Mouse (Mus musculus) embryonic facial prominence, embryonic 10.5 days (tissue): ENCODE data around the gene Gm3250. TPM values are rescaled to one million over a fixed set of nuclear protein-coding genes. Genes with fewer than 3 reads are reported as not detected.
"Not testable (repeated sequence)": the region's sequence is repeated elsewhere in the genome, so short reads cannot be mapped to it uniquely, and the experiment has no call there.

Experiments used
- DNase-seq: peaks from one replicate; pipeline ENCODE4 v3.0.0-alpha.2; 2017; ENCODE audit warnings: low spot score
- H3K27ac ChIP-seq: fragments of 300-500 bp; sonication (generic); replicated peaks from 2 replicates; pipeline ENCODE4 v1.5.1; 2016; ENCODE audit warnings: mild to moderate bottlenecking
- H3K27me3 ChIP-seq: fragments of 300-500 bp; sonication (generic); replicated peaks from 2 replicates; pipeline ENCODE4 v1.6.1; 2016; ENCODE audit warnings: low read depth, mild to moderate bottlenecking; ENCODE audit not compliant: poor library complexity, severe bottlenecking
- H3K36me3 ChIP-seq: fragments of 300-500 bp; sonication (generic); replicated peaks from 2 replicates; pipeline ENCODE4 v1.6.1; 2016; ENCODE audit warnings: mild to moderate bottlenecking, moderate library complexity
- H3K4me1 ChIP-seq: fragments of 300-500 bp; sonication (generic); 2 replicates; pipeline ENCODE4 v1.6.1; 2016
- H3K4me3 ChIP-seq: fragments of 300-500 bp; sonication (generic); 2 replicates; pipeline ENCODE4 v1.5.1; 2016; ENCODE audit warnings: mild to moderate bottlenecking, moderate library complexity
- H3K9me3 ChIP-seq: fragments of 300-500 bp; sonication (generic); 2 replicates; pipeline ENCODE4 v1.6.1; 2016; ENCODE audit warnings: mild to moderate bottlenecking
- WGBS: fragments of 180-500 bp; shearing (Covaris S2); methylation state at CpG from one replicate; pipeline ENCODE4 v1.1.7; 2016; 5-methylcytosine and 5-hydroxymethylcytosine counted together
- polyA plus RNA-seq: library from polyadenylated mRNA; unstranded; fragments of >200 nt; fragmentation: Nextera tagmentation; extraction: Ambion mirVana; gene quantifications from 2 replicates; pipeline ENCODE4 v1.2.1, GENCODE M21; 2016

Gene Gm3250
- polyA plus RNA-seq, 1 experiment from 2014 or later, result not detected

DNA sequence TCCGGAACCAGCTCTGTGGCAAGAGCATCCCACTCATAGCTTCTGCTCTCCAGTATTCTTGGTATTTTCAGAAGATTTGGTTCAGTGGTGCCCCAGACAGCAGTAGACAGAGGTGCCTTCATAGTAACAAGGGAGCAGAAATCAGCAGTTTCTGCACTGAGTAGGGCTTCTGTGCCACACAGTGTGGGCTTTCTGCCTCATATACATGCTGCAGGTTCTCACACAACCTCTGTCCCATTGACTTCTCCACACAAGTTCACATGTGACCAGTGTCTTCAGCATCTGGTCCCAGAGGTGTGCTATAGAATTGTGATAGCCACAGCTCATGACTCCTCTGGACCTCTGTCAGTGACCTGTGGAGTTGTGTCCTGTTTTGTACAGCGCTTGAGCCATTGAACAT lies 6.3 kb upstream of the Gm3250 start:
- no peak for DNase-seq
- H3K27ac ChIP-seq, result no peak overlapping the region
- H3K36me3 ChIP-seq, result no peaks in the 10 kb centered on the region
- WGBS, result 81% methylated on average over 2 of the region's 2 CpGs
- H3K9me3 ChIP-seq, result no peaks in the 10 kb centered on the region
- H3K4me3 ChIP-seq, result no peak overlapping the region
- no peaks in the 10 kb centered on the region for H3K27me3 ChIP-seq
- 0 out of 2 replicates have a peak, but pooled peaks cover 4% of the 10 kb centered on the region for H3K4me1 ChIP-seq

DNA sequence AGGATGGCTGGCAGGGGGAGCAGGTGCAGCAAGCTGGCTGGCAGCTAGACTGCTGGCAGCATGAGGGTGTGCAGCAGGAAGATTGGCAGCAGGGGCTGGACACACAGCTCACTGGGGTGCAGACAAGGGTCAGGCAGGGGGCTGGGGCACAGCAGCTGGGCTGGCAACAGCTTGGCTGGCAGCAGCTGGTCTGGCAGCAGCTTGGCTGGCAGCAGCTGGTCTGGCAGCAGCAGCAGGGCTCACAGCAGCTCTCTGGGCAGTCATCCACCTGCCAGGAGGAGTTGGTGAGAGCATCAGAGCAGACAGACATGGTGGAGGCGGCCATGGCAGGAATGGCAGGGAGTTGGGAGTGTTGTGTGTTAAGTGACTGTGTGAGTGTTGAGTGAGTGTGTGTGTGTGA lies 5.5 kb upstream of the Gm3250 start, which contains the start of gene Gm7137:
Gene Gm7137, minus strand, starts transcription at position 325 of the 400 bp plus-strand sequence.
- WGBS, result 61% methylated on average over 1 of the region's 1 CpGs
- H3K4me1 ChIP-seq, result not testable (repeated sequence)

DNA sequence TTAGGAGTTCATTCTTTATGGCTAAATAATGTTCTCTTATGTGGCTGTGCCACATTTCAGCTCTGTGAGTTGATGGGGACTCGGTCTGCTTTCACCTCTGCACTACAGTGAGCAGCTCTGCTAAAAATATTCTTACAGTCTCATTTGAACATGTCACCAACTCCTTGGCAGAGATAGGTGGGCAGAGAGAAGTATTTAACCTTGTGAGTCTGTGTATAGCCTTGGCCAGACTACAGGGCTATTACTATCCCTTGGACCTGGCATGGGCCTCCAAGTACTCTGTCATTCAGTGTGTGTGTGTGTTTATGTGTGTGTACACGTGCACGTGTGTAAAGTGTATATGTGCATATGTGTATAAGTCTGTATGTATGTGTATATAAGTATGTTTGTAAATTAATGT lies 1.1 kb upstream of the Gm3250 start:
- WGBS, result 96% methylated on average over 3 of the region's 3 CpGs
- H3K4me3 ChIP-seq, H3K27me3 ChIP-seq, H3K9me3 ChIP-seq, H3K36me3 ChIP-seq, DNase-seq, H3K4me1 ChIP-seq, H3K27ac ChIP-seq: not testable (repeated sequence)

More for the DNA sequence above, 5.5 kb upstream of the Gm3250 start, which contains the start of gene Gm7137:
- H3K36me3 ChIP-seq, H3K27ac ChIP-seq, H3K27me3 ChIP-seq, DNase-seq, H3K9me3 ChIP-seq, H3K4me3 ChIP-seq: not testable (repeated sequence)

DNA sequence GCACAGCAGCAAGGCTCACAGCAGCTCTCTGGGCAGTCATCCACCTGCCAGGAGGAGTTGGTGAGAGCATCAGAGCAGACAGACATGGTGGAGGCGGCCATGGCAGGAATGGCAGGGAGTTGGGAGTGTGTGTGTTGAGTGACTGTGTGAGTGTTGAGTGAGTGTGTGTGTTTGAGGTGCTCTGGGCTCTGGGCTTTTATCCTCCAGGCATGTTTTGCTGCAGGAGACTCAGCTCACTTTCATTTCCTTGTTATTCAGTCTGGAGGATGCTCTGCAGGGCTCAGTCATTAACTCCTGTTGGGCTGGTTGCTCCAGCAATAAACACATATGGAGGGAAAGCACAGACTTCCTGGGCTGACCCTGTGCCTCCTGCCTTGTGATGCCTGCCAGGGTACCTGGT lies 5.5 kb downstream of the Gm3250 start, which contains the start of gene Gm7138:
Gene Gm7138, minus strand, starts transcription at position 101 of the 400 bp plus-strand sequence.
- not testable (repeated sequence) for H3K27me3 ChIP-seq, H3K27ac ChIP-seq, H3K4me3 ChIP-seq, H3K4me1 ChIP-seq, H3K9me3 ChIP-seq, DNase-seq, H3K36me3 ChIP-seq
- WGBS, result 85% methylated on average over 1 of the region's 1 CpGs

DNA sequence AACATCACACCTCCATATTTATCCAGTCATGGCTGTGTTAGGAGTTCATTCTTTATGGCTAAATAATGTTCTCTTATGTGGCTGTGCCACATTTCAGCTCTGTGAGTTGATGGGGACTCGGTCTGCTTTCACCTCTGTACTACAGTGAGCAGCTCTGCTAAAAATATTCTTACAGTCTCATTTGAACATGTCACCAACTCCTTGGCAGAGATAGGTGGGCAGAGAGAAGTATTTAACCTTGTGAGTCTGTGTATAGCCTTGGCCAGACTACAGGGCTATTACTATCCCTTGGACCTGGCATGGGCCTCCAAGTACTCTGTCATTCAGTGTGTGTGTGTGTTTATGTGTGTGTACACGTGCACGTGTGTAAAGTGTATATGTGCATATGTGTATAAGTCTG lies 10.2 kb downstream of the Gm3250 start:
- H3K27ac ChIP-seq, H3K27me3 ChIP-seq, DNase-seq, H3K36me3 ChIP-seq, H3K9me3 ChIP-seq, H3K4me3 ChIP-seq, H3K4me1 ChIP-seq: not testable (repeated sequence)
- 98% methylated on average over 3 of the region's 3 CpGs for WGBS

DNA sequence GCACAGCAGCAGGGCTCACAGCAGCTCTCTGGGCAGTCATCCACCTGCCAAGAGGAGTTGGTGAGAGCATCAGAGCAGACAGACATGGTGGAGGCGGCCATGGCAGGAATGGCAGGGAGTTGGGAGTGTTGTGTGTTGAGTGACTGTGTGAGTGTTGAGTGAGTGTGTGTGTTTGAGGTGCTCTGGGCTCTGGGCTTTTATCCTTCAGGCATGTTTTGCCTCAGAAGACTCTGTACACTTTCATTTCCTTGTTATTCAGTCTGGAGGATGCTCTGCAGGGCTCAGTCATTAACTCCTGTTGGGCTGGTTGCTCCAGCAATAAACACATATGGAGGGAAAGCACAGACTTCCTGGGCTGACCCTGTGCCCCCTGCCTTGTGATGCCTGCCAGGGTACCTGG lies 11.1 kb downstream of the Gm3250 start, which contains the start of gene Gm3238:
Gene Gm3238, minus strand, starts transcription at position 101 of the 400 bp plus-strand sequence.
- H3K9me3 ChIP-seq, H3K4me1 ChIP-seq, H3K27me3 ChIP-seq, H3K27ac ChIP-seq, H3K36me3 ChIP-seq, H3K4me3 ChIP-seq, DNase-seq: not testable (repeated sequence)
- 79% methylated on average over 1 of the region's 1 CpGs for WGBS

DNA sequence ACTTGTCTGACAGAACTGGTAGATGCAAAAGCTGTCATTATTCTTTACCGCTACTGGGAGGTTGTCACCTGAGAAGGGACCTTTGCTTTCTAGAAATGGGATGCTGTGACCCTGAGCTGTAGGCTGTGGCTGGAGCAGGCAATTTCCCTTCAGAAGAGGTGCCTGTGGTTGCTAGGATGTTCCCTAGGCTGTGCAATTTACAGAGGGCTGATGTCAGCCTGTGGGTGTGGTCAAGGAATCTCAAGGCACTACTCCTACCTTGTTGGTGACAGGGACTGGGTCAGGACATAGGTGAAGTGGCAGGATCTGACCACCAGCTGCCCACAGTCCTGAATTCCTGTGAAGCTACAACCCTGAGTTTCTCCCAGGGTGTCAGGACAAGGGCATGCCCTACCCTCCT lies 12.6 kb downstream of the Gm3250 start:
- Histone ChIP-seq H3K27ac (no peak overlapping the region), H3K9me3 (no peaks in the 10 kb centered on the region), H3K36me3 (no peaks in the 10 kb centered on the region), H3K4me1 (no peaks in the 10 kb centered on the region), H3K4me3 (no peak overlapping the region), H3K27me3 (no peaks in the 10 kb centered on the region)
- WGBS, result 86% methylated on average over 1 of the region's 1 CpGs
- no peak for DNase-seq

DNA sequence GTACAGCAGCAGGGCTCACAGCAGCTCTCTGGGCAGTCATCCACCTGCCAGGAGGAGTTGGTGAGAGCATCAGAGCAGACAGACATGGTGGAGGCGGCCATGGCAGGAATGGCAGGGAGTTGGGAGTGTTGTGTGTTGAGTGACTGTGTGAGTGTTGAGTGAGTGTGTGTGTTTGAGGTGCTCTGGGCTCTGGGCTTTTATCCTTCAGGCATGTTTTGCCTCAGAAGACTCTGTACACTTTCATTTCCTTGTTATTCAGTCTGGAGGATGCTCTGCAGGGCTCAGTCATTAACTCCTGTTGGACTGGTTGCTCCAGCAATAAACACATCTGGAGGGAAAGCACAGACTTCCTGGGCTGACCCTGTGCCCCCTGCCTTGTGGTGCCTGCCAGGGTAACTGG lies 22.8 kb downstream of the Gm3250 start, which contains the start of gene Gm3233:
Gene Gm3233, minus strand, starts transcription at position 101 of the 400 bp plus-strand sequence.
- WGBS, result 33% methylated on average over 1 of the region's 1 CpGs
- H3K27ac ChIP-seq, result not testable (repeated sequence)

DNA sequence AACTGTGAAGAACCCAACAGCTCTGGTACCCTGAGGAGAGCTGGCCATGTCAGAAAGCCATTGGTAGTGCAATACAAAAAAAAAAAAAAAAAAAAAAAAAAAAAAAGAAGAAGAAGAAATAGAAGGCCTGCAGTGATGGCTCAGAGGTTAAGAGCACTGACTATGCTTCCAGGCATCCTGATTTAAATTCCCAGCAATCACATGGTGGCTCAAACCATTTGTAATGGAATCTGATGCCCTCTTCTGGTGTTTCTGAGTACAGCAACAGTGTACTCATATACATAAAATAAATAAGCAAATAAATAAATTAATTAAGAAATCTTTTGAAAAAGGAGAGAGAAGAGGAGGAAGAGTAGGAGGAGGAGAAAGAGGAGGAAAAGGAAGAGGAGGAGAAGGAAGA lies 28.9 kb downstream of the Gm3250 start:
- Histone ChIP-seq H3K9me3 (no peaks in the 10 kb centered on the region), H3K27me3 (no peaks in the 10 kb centered on the region), H3K4me3 (no peak overlapping the region), H3K4me1 (peaks cover 20% of the 10 kb centered on the region), H3K36me3 (no peaks in the 10 kb centered on the region), H3K27ac (no peak overlapping the region)
- DNase-seq, result no peak

More for the DNA sequence above, 22.8 kb downstream of the Gm3250 start, which contains the start of gene Gm3233:
- not testable (repeated sequence) for H3K27me3 ChIP-seq, H3K36me3 ChIP-seq, H3K4me3 ChIP-seq, H3K4me1 ChIP-seq, DNase-seq, H3K9me3 ChIP-seq

DNA sequence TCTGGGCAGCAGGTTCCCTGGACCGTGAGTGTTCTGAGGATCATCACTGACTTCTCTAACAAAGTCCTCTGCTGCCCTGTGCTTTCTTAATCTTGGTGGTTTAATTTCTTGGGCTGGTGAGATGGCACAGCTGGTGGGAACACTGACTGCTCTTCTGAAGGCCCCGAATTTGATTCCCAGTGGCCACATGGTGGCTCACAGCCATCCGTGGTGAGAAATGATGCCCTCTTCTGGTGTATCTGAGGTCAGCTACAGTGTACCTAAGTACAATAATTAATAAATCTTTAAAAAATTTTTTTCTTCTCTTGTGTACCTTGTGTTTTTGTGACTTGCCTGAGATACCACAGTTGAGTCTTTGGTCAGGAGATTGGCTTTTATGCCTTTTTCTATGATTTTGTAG lies 30.0 kb downstream of the Gm3250 start:
- not testable (repeated sequence) for H3K4me3 ChIP-seq, DNase-seq, H3K27ac ChIP-seq, H3K9me3 ChIP-seq, H3K27me3 ChIP-seq, H3K36me3 ChIP-seq
- H3K4me1 ChIP-seq, result peaks cover 20% of the 10 kb centered on the region
- 66% methylated on average over 3 of the region's 3 CpGs for WGBS

DNA sequence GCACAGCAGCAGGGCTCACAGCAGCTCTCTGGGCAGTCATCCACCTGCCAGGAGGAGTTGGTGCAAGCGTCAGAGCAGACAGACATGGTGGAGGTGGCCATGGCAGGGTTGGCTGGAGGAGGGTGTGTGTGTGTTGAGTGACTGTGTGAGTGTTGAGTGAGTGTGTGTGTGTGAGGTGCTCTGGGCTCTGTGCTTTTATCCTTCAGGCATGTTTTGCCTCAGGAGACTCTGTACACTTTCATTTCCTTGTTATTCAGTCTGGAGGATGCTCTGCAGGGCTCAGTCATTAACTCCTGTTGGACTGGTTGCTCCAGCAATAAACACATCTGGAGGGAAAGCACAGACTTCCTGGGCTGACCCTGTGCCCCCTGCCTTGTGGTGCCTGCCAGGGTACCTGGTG lies 31.1 kb downstream of the Gm3250 start, which contains the start of gene Gm9736:
Gene Gm9736, minus strand, starts transcription at position 101 of the 400 bp plus-strand sequence.
- not testable (repeated sequence) for H3K4me3 ChIP-seq, H3K27me3 ChIP-seq, H3K36me3 ChIP-seq, H3K9me3 ChIP-seq, H3K27ac ChIP-seq, DNase-seq
- WGBS, result 64% methylated on average over 1 of the region's 1 CpGs
- peaks cover 20% of the 10 kb centered on the region for H3K4me1 ChIP-seq

DNA sequence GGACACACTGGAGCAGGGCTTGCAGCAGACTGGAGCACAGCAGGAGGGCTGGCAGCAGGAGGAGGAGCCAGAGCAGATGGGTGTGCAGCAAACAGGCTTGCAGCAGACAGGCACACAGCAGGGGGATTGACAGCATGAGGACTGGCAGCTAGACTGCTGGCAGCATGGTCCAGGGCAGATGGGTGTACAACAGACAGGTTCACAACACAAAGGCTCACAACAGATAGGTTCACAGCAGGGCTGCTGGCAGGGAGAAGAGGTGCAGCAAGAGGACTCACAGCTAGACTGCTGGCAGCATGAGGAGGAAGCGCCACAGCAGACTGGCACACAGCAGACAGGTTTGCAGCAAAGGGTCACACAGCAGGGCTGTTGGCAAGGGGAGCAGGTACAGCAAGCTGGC lies 31.7 kb downstream of the Gm3250 start:
- H3K27me3 ChIP-seq, H3K36me3 ChIP-seq, H3K27ac ChIP-seq, H3K9me3 ChIP-seq, DNase-seq, H3K4me3 ChIP-seq: not testable (repeated sequence)
- 72% methylated on average over 1 of the region's 1 CpGs for WGBS
- H3K4me1 ChIP-seq, result peaks cover 20% of the 10 kb centered on the region

DNA sequence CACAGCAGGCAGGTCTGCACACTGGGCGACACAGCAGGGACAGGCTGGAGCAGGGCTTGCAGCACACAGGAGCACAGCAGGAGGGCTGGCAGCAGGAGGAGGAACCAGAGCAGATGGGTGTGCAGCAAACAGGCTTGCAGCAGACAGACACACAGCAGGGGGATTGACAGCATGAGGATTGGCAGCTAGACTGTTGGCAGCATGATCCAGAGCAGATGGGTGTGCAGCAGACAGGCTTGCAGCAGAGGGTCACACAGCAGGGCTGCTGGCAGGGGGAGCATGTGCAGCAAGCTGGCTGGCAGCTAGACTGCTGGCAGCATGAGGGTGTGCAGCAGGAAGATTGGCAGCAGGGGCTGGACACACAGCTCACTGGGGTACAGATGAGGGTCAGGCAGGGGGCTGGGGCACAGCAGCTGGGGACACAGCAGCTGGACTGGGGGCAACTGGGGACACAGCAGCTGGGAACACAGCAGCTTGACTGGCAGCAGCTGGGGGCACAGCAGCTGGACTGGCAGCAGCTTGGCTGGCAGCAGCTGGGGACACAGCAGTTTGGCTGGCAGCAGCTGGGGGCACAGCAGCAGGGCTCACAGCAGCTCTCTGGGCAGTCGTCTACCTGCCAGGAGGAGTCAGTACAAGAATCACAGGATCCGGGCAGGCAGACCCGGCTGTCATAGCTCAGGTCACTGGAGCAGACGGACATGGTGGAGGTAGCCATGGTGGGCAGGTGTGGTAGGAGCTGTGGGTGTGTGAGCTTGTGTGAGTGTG lies 40.2 kb downstream of the Gm3250 start, which contains the start of gene Gm18596:
Gene Gm18596, minus strand, starts transcription at position 715 of the 765 bp plus-strand sequence.
- H3K9me3 ChIP-seq, H3K4me3 ChIP-seq, DNase-seq, H3K27ac ChIP-seq, H3K36me3 ChIP-seq, H3K27me3 ChIP-seq: not testable (repeated sequence)
- peaks cover 24% of the 10 kb centered on the region for H3K4me1 ChIP-seq
- 48% methylated on average over 5 of the region's 5 CpGs for WGBS
